13 mouse cellular contexts compared by ENCODE assay signal in the genomic region with DNA sequence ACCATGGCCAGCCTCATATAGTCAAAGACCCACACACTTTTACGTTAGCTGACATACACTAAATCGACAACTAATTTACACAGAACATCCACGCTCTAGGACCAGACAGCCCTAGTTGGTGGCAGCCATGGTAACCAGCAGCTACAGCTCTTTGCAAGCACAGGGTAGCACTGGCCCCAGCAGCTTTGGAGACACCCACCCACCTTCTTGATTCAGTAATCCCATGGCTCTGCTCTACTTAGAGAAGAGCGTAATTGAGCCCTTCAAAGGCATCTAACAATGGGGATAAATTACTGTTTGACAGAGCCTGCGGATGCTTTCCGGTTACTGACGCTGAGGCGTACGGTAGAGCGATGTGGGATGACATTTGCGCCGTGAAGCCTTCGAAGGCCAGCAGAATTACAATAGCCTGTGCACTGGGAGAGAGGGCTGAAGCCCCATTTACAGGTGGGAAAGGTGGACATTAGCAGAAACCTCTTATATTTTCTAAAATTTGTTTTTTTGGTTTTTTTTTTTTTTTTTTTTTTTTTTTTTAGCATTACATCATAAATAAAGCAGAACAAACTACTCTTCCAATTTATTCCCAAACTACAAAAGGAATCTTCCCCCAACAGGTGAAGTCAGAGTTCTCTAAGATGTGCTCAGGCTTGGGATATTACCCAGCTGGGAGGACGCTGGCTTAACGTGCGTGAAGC.
DNase-seq lines count a peak whose midpoint lies in the region; ATAC-seq and TF ChIP-seq lines count a peak whose summit lies in the region.
"Had no signal": no experiment of that assay in that cellular context is flagged by ENCODE, and none has a peak within 500 bp of the region (broad histone marks: within the 10 kb centered on the region; RNA-seq: fewer than 3 reads in every experiment).

No protein-coding gene starts in this region.

- 0 out of 2 replicates have a peak, but pooled peaks have one; percentile 59 for ATAC-seq in forebrain, embryonic 11.5 days (replicated peaks; ENCODE audit: low FRiP score)
- no peak; the same call in 1 of the 2 replicates for ATAC-seq in midbrain, embryonic 14.5 days (ENCODE audit: low FRiP score, low TSS enrichment)

- WGBS in forebrain, embryonic 11.5 days: 58% methylated on average over 16 of the region's 16 CpGs
- WGBS in forebrain, embryonic 10.5 days: 67% methylated on average over 16 of the region's 16 CpGs
- 42% methylated on average over 16 of the region's 16 CpGs for WGBS in midbrain, embryonic 14.5 days

- no peak overlapping the region for H3K4me2 ChIP-seq in forebrain, embryonic 11.5 days (ENCODE audit: low read depth, low read length, severe bottlenecking)
- H3K4me2 ChIP-seq in midbrain, embryonic 14.5 days (ENCODE audit: low read length): no peak overlapping the region
- H3K4me2 ChIP-seq: liver, embryonic 11.5 days had no signal

- in situ Hi-C loops in ES-E14 (cut with MboI; ENCODE audit: low sequenced_read_pairs in 2 of 2, unreplicated experiment in 2 of 2): no loop called here

- no peaks in the 10 kb centered on the region for H3K9me3 ChIP-seq in forebrain, embryonic 11.5 days (ENCODE audit: control insufficient read depth, low read length)
- peaks cover under 1% of the 10 kb centered on the region; the same call in 1 of the 2 replicates for H3K9me3 ChIP-seq in forebrain, embryonic 10.5 days
- H3K9me3 ChIP-seq in ES-E14 (ENCODE audit: control insufficient read depth, insufficient read depth, low read depth, low read length): no peaks in the 10 kb centered on the region
- no peaks in the 10 kb centered on the region for H3K9me3 ChIP-seq in midbrain, embryonic 14.5 days (ENCODE audit: control insufficient read depth, low read length)
- H3K9me3 ChIP-seq: G1E had no signal

- no peak overlapping the region for H3K9ac ChIP-seq in forebrain, embryonic 11.5 days (ENCODE audit: low read length)
- H3K9ac ChIP-seq in ES-E14 (ENCODE audit: insufficient read depth, low read depth, low read length, poor library complexity, severe bottlenecking): no peak overlapping the region
- no peak overlapping the region for H3K9ac ChIP-seq in midbrain, embryonic 14.5 days (replicated peaks; ENCODE audit: low read length)

- H3K36me3 ChIP-seq in forebrain, embryonic 11.5 days (ENCODE audit: control insufficient read depth, insufficient read depth, low read length): no peaks in the 10 kb centered on the region
- no peaks in the 10 kb centered on the region for H3K36me3 ChIP-seq in forebrain, embryonic 10.5 days (replicated peaks)
- no peaks in the 10 kb centered on the region for H3K36me3 ChIP-seq in ES-E14 (ENCODE audit: control insufficient read depth, insufficient read depth, low read length, poor library complexity, severe bottlenecking)
- H3K36me3 ChIP-seq in midbrain, embryonic 14.5 days (ENCODE audit: control insufficient read depth, insufficient read depth, low read length): no peaks in the 10 kb centered on the region
- H3K36me3 ChIP-seq: G1E had no signal

- DNase-seq in forebrain, embryonic 11.5 days (ENCODE audit: low spot score): no peak
- no peak for DNase-seq in forebrain, embryonic 10.5 days (ENCODE audit: extremely low spot score, low spot score)
- DNase-seq in ES-E14 (ENCODE audit: low read depth, low spot score): no peak
- DNase-seq in frontal cortex, adult 2 months (ENCODE audit: extremely low spot score in 1 of 2, low spot score in 1 of 2): peak; percentile 37 to 52
- peak; percentile 46 for DNase-seq in midbrain, embryonic 14.5 days
- DNase-seq in cerebellum, adult 18-20 months: no peak
- DNase-seq in heart, adult 18-20 months: no peak
- no peak for DNase-seq in heart, postnatal 25 days (ENCODE audit: low spot score)
- DNase-seq: kidney, adult 2 months; thymus, postnatal 25 days had no signal

- intact Hi-C loops in heart, postnatal 25 days (cut with DNase I): no loop called here

- no peaks in the 10 kb centered on the region for H3K27me3 ChIP-seq in forebrain, embryonic 11.5 days (ENCODE audit: control insufficient read depth, insufficient read depth, low read length)
- H3K27me3 ChIP-seq in forebrain, embryonic 10.5 days (ENCODE audit: poor library complexity, severe bottlenecking): peaks cover 71% of the 10 kb centered on the region
- no peaks in the 10 kb centered on the region for H3K27me3 ChIP-seq in midbrain, embryonic 14.5 days (ENCODE audit: control insufficient read depth, insufficient read depth, low read length)

- no peak overlapping the region for H3K4me3 ChIP-seq in forebrain, embryonic 11.5 days (ENCODE audit: low read depth, low read length)
- H3K4me3 ChIP-seq in forebrain, embryonic 10.5 days: no peak overlapping the region
- H3K4me3 ChIP-seq in ES-E14 (ENCODE audit: insufficient read depth in 1 of 2, low read depth in 1 of 2, low read length in 2 of 2, poor library complexity in 1 of 2, severe bottlenecking in 1 of 2): no peak overlapping the region
- H3K4me3 ChIP-seq in midbrain, embryonic 14.5 days (replicated peaks; ENCODE audit: low read depth, low read length): no peak overlapping the region
- H3K4me3 ChIP-seq: myocyte had no signal

- H3K27ac ChIP-seq in forebrain, embryonic 11.5 days (ENCODE audit: low read depth, low read length): no peak overlapping the region
- no peak overlapping the region for H3K27ac ChIP-seq in forebrain, embryonic 10.5 days
- H3K27ac ChIP-seq in ES-E14 (ENCODE audit: insufficient read depth, low read depth, low read length, poor library complexity, severe bottlenecking): no peak overlapping the region
- H3K27ac ChIP-seq in midbrain, embryonic 14.5 days (replicated peaks; ENCODE audit: low read depth, low read length): no peak overlapping the region

- H3K4me1 ChIP-seq in forebrain, embryonic 11.5 days (replicated peaks; ENCODE audit: control insufficient read depth, insufficient read depth, low read length): peaks cover 8% of the 10 kb centered on the region; the same call in 1 of the 2 replicates
- peaks cover 53% of the 10 kb centered on the region for H3K4me1 ChIP-seq in forebrain, embryonic 10.5 days
- peaks cover 6 to 14% of the 10 kb centered on the region in 2 experiments; a peak in 3 of 4 replicates for H3K4me1 ChIP-seq in ES-E14 (ENCODE audit: control insufficient read depth in 2 of 2, insufficient read depth in 2 of 2, low read length in 2 of 2, poor library complexity in 1 of 2)
- peaks cover 7% of the 10 kb centered on the region for H3K4me1 ChIP-seq in midbrain, embryonic 14.5 days (ENCODE audit: control insufficient read depth, insufficient read depth, low read length)

TF ChIP-seq in ES-E14, 5 proteins besides CTCF, POLR2A, EP300 and RAD21:
- no peak for TF ChIP-seq HCFC1 (IDR thresholded peaks at IDR 0.05; ENCODE audit: borderline replicate concordance, insufficient read depth, low read length)
- peak; percentile 65; the same call in 1 of the 2 replicates for TF ChIP-seq ZNF384 (IDR thresholded peaks at IDR 0.05; ENCODE audit: low read depth, low read length)

Comparison
In these comparisons a context has a peak if more than half of its experiments do, and no peak if none do; other contexts are left out.
1. DNase-seq: peak in frontal cortex, adult 2 months (2 of 2) and midbrain, embryonic 14.5 days (single experiment); none in forebrain, embryonic 11.5 days (single experiment), forebrain, embryonic 10.5 days (single experiment), ES-E14 (single experiment), cerebellum, adult 18-20 months (0 of 2), heart, adult 18-20 months (0 of 2) and heart, postnatal 25 days (single experiment).